Mouse (Mus musculus) C2C12 (cell line): ENCODE data around the gene Ppp2r5a.

Experiments
- CEBPB ChIP-seq: IDR thresholded peaks from one replicate; pipeline ENCODE4 v1.6.1; 2011; ENCODE audit warnings: low read depth, mild to moderate bottlenecking, control low read depth, moderate library complexity
- CTCF ChIP-seq: IDR thresholded peaks from one replicate; pipeline ENCODE4 v1.5.1; 2011; ENCODE audit not compliant: control insufficient read depth, insufficient read depth, insufficient read length
- MAX ChIP-seq: IDR thresholded peaks from one replicate; pipeline ENCODE4 v1.6.1; 2011; ENCODE audit warnings: mild to moderate bottlenecking, control low read depth

DNA sequence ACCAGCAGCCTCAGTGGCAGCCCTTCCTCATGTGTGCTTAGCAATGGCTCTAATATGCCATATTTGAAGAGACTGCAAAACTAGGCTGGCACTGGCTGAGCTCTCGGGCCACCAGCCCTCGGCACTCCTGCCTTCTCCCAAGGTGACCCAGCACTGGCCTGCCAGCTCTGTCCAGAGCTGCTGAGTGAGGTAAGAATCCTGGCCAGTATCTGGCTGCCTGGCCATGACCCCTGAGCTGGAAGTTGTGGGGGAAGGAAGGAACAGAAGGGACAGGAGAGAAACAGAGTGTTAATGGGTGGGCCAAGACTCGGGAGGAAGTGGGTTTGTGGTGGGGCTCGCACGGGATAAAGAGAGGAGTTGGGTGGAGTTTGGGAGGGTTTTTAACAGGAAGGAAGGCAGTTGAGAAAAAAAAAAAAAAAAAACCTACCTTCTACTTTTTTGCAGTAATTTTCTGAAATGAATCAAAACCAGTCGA lies 17.9 kb upstream of the Ppp2r5a start:
- TF ChIP-seq CTCF (no peak), MAX (no peak), CEBPB (no peak)
